Mouse (Mus musculus) E14TG2a.4 (cell line): Measurements from ENCODE around the gene Cnot6.

Experiments used
- CTCF ChIP-seq: conservative IDR thresholded peaks from 2 replicates; pipeline ENCODE4 v1.5.1; 2014; ENCODE audit warnings: low read length
- POU5F1 ChIP-seq: IDR thresholded peaks from 2 replicates; pipeline ENCODE4 v1.6.1; 2014; ENCODE audit warnings: low read length, borderline replicate concordance

DNA sequence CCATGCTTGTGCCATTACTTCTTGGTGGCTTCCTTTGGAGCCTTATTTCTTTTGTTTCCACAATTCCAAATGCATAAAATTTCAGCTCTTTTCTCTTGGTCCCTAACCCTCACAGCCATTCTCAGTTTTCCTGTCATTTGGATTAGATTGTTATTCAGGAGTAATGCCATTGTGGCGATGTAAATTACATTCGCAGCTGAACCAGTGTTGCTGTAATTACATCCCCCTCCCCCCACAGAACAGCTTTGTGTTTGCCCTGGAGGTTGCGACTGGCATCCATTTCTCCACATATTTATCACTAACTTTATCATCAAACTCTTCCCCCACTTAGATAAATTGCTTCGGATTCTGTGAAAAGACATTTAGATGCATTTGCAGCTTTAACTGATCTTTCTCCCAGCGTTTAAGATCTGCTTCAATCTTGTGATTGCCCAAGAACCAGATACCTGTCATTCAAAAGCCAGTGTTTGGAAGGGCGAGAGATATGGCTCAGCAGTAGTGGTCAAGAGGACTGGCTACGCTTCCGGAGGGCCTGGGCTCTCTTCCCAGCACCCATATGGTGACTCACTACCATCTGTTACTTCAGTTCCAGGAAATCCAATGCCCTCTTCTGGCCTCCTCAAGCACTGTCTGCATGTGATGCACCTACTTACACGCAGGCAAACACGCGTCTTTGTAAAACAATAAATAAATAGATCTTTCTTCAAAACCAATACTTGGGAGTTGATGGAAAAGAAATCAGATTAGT is 26.3 kb upstream of the Cnot6 start:
- TF ChIP-seq CTCF (no peak), POU5F1 (0 out of 2 replicates have a peak, but pooled peaks have one; percentile 15)
